Mouse (Mus musculus) myocyte (in vitro differentiated cells): ENCODE data around the gene AB124611. TPM values are rescaled to one million over a fixed set of nuclear protein-coding genes. Genes with fewer than 3 reads are reported as not detected.

Experiments
- H3K27me3 ChIP-seq: one replicate; pipeline ENCODE4 v1.6.1; 2011; ENCODE audit not compliant: control insufficient read depth, insufficient read depth, insufficient read length
- H3K36me3 ChIP-seq: one replicate; pipeline ENCODE4 v1.6.1; 2011; ENCODE audit not compliant: control insufficient read depth, insufficient read depth
- H3K4me2 ChIP-seq: one replicate; pipeline ENCODE4 v1.6.1; 2011; ENCODE audit warnings: low read depth, control low read depth
- H3K4me3 ChIP-seq: one replicate; pipeline ENCODE4 v1.5.1; 2011; ENCODE audit warnings: mild to moderate bottlenecking, control low read depth, moderate library complexity
- H3K79me2 ChIP-seq: one replicate; pipeline ENCODE4 v1.6.1; 2011; ENCODE audit not compliant: control insufficient read depth, insufficient read depth
- H3ac ChIP-seq: one replicate; pipeline ENCODE4 v1.6.1; 2011; ENCODE audit not compliant: control insufficient read depth, insufficient read length
- CEBPB ChIP-seq: IDR thresholded peaks from 2 replicates; pipeline ENCODE4 v1.6.1; 2011; ENCODE audit warnings: mild to moderate bottlenecking, moderate library complexity; ENCODE audit not compliant: poor library complexity, insufficient read depth, severe bottlenecking
- E2F4 ChIP-seq: IDR thresholded peaks from one replicate; pipeline ENCODE4 v1.6.1; 2011; ENCODE audit warnings: mild to moderate bottlenecking, control low read depth, moderate library complexity; ENCODE audit not compliant: insufficient read depth
- MAX ChIP-seq: IDR thresholded peaks from one replicate; pipeline ENCODE4 v1.6.1; 2011; ENCODE audit warnings: low read depth, mild to moderate bottlenecking, control low read depth
- MYOD1 ChIP-seq, 3 experiments: IDR thresholded peaks; one replicate each; pipeline ENCODE4 v1.6.1; 2011; ENCODE audit warnings: control low read depth in 2 of 3, low read depth in 2 of 3, mild to moderate bottlenecking in 2 of 3, moderate library complexity in 1 of 3; ENCODE audit not compliant: insufficient read length in 2 of 3, control insufficient read depth in 1 of 3
- MYOG ChIP-seq, 3 experiments: IDR thresholded peaks; one replicate each; pipeline ENCODE4 v1.6.1; 2011; ENCODE audit warnings: control low read depth in 2 of 3, low read depth in 2 of 3, mild to moderate bottlenecking in 2 of 3; ENCODE audit not compliant: insufficient read length in 2 of 3, control insufficient read depth in 1 of 3, insufficient read depth in 1 of 3
- POLR2A ChIP-seq: IDR thresholded peaks from one replicate; pipeline ENCODE4 v1.6.1; 2011; ENCODE audit warnings: low read depth, mild to moderate bottlenecking, control low read depth, moderate library complexity; ENCODE audit not compliant: insufficient read length
- POLR2AphosphoS2 ChIP-seq: IDR thresholded peaks from one replicate; pipeline ENCODE4 v1.6.1; 2011; ENCODE audit warnings: low read depth, control low read depth; ENCODE audit not compliant: insufficient read length
- REST ChIP-seq: IDR thresholded peaks from one replicate; pipeline ENCODE4 v1.6.1; 2011; ENCODE audit warnings: mild to moderate bottlenecking, control low read depth, moderate library complexity; ENCODE audit not compliant: insufficient read depth, insufficient read length
- SRF ChIP-seq: IDR thresholded peaks from one replicate; pipeline ENCODE4 v1.6.1; 2011; ENCODE audit warnings: low read depth; ENCODE audit not compliant: control insufficient read depth, insufficient read length
- TCF12 ChIP-seq: IDR thresholded peaks from one replicate; pipeline ENCODE4 v1.6.1; 2011; ENCODE audit warnings: mild to moderate bottlenecking, control low read depth; ENCODE audit not compliant: poor library complexity, insufficient read depth, severe bottlenecking
- TCF3 ChIP-seq: IDR thresholded peaks from one replicate; pipeline ENCODE4 v1.6.1; 2011; ENCODE audit warnings: low read depth, control low read depth; ENCODE audit not compliant: insufficient read length
- USF1 ChIP-seq: IDR thresholded peaks from one replicate; pipeline ENCODE4 v1.6.1; 2011; ENCODE audit warnings: low read depth, mild to moderate bottlenecking, control low read depth, moderate library complexity
- polyA plus RNA-seq: library from polyadenylated mRNA; unstranded; fragments of >200 nt; fragmentation: generic; extraction: Trizol; gene quantifications from one replicate; pipeline ENCODE4 v1.2.1, GENCODE M21; 2012; ENCODE audit warnings: missing spikeins

AB124611 gene
- polyA plus RNA-seq, 1 experiment, result 0.22 TPM

DNA sequence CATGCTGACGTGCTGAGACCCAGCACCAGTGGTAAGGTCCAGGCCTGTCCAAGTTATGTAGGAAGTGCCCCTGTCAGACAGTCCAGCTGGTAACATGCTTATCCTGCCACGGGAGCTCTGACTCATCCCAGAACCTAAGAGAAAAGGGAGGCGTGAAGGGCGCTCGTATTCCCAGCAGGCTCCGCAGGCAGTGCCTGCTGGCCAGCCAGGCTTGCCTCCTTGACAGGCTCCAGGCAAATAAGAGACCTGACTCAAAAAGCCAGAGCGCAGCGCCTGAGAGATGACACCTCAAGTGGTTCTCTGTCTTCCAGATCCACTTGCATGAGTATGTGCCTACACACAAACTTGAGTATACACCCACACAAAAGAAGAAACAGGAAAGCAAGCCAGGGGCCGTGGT lies 31.2 kb upstream of the AB124611 start:
- Histone ChIP-seq H3K36me3 (peaks cover 15% of the 10 kb centered on the region), H3K79me2 (no peaks in the 10 kb centered on the region), H3K4me2 (peak overlapping the region; percentile 33), H3K27me3 (no peaks in the 10 kb centered on the region), H3ac (no peak overlapping the region), H3K4me3 (no peak overlapping the region)
- peak in 2 of 3 experiments; percentile 8 to 23 for TF ChIP-seq MYOD1 (IDR thresholded peaks at IDR 0.05; ENCODE audit: control insufficient read depth in 1 of 3, insufficient read length in 2 of 3, low read depth in 2 of 3)
- TF ChIP-seq TCF12, result no peak

DNA sequence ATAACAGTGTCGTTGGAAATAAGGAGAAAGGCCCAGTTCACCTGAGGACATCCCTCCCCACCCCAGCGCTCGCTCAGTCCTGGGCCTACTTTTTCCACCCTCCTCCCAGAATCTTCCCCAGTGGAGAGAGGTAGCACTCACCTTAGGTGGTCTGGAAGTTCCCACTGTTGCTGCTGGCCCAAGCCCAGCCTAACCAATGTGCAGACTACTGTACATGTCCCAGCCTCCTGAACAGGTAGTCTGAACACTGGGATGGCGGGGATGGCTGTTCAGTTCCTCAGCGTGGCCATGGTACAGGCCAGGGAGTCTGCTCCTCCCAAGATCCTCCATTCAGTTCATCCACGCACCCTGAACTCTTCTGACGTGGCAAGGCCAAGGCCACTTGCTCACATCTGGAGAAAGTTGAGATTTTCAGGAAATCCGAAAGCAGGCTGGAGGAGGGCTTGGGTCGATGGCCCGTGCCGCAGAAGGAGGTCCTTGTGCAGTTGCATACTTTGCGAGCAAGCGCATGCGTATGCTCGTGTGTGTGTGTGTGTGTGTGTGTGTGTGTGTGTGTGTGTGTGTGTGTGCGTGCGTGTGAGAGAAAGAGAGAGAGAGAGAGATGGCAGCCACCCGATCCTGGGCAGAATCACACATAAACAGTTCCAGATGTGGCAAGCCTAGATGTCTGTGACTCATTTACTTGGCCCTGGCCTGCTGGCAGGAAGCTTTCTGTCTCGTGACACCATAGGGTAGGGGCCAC lies 29.5 kb upstream of the AB124611 start:
- Histone ChIP-seq H3K4me3 (no peak overlapping the region), H3K79me2 (no peaks in the 10 kb centered on the region), H3ac (no peak overlapping the region), H3K27me3 (no peaks in the 10 kb centered on the region), H3K4me2 (peak overlapping the region; percentile 85), H3K36me3 (peaks cover 18% of the 10 kb centered on the region)
- TF ChIP-seq TCF3 (no peak), USF1 (peak; percentile 39), MAX (no peak), REST (no peak), POLR2AphosphoS2 (peak; percentile 19), MYOG (IDR thresholded peaks at IDR 0.05; ENCODE audit: control insufficient read depth in 1 of 3, insufficient read depth in 1 of 3, insufficient read length in 2 of 3, low read depth in 2 of 3) (no peak), CEBPB (no peak), SRF (no peak), TCF12 (peak; percentile 36), POLR2A (peak; percentile 22), MYOD1 (IDR thresholded peaks at IDR 0.05; ENCODE audit: control insufficient read depth in 1 of 3, insufficient read length in 2 of 3, low read depth in 2 of 3) (no peak), E2F4 (no peak)

DNA sequence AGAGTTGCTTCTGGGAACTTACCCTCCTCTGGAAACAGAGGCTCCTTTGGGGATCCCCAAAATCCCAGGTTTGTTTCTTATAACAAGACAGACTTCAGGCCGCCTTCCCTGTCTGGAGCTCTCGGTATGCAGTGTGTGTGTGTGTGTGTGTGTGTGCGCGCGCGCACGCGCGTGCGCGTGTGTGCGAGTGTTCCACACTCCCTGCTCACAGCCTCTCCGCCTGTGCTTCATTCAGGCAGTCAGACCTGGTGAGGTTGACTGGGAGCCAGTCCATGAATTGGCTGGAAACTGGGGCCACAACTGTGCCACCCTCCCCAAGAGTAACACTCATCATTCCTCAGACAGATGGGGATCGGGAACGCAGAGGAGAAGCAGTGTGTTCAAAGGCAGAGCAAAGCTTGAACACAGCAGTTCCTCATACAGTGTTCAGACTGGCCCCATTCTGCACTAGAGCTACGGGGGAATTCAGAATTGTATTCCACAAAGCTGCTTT lies 28.9 kb upstream of the AB124611 start:
- H3K36me3 ChIP-seq, result peaks cover 18% of the 10 kb centered on the region
- peak overlapping the region; percentile 85 for H3K4me2 ChIP-seq
- H3ac ChIP-seq, result no peak overlapping the region
- no peak overlapping the region for H3K4me3 ChIP-seq
- no peaks in the 10 kb centered on the region for H3K27me3 ChIP-seq
- no peaks in the 10 kb centered on the region for H3K79me2 ChIP-seq
- peak; percentile 26 for TF ChIP-seq POLR2A
- no peak for TF ChIP-seq SRF

DNA sequence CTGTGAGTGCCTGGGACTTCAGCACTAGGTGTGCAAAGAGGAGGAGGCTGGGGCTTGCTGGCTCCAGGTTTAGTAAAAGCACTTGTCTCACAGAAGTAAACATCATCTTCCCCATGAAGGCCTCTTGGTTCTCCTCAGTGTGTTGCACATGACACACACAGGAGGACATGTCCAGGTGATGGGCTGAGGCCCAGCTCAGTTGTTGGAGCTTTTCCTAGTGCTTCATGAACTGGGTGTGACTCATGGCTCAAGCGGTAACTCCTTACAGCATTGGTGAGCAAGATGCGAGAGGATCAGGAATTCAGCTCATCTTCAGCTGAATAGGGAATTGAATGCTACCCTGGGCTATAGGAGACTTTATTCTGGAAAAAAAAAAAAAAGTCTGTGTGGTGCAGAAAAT lies 28.3 kb upstream of the AB124611 start:
- Histone ChIP-seq H3K36me3 (peaks cover 18% of the 10 kb centered on the region), H3K27me3 (no peaks in the 10 kb centered on the region), H3K4me2 (peak overlapping the region; percentile 85), H3ac (no peak overlapping the region), H3K79me2 (no peaks in the 10 kb centered on the region), H3K4me3 (no peak overlapping the region)
- TF ChIP-seq MYOG (IDR thresholded peaks at IDR 0.05; ENCODE audit: control insufficient read depth in 1 of 3, insufficient read depth in 1 of 3, insufficient read length in 2 of 3, low read depth in 2 of 3) (no peak), TCF3 (no peak), E2F4 (no peak), MYOD1 (IDR thresholded peaks at IDR 0.05; ENCODE audit: control insufficient read depth in 1 of 3, insufficient read length in 2 of 3, low read depth in 2 of 3) (no peak), POLR2A (no peak), TCF12 (no peak), SRF (no peak), CEBPB (no peak), REST (no peak), POLR2AphosphoS2 (no peak), MAX (no peak), USF1 (no peak)

DNA sequence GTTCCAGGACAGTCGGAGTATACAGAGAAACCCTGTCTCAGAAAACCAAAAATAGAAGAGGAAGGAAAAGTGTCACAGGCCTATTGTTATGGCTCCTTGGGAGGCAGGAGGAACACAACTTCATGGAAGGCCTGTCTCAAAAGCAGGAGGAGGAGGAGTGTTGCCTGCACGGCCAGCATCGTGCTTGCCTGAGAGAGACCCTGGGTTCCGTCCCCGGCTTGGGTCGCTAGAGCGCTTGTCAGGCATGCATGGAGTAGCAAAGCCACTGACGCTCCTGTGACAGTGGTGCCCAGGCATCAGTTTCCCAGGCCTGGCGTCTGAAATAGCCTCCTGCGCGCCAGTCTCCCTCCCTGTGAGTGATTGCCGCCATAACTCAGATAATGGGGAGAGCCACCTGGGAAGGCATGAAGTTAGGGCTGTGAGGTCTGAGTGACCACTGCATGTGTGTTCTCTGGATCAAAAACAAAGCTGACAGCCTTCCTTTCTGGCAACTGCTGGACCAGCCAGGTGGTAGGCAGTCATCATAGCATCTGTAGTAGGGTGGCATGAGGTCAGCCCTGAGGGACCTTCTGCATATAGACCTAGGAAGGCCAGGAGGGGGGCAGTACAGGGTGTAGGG lies 27.6 kb upstream of the AB124611 start:
- no peak overlapping the region for H3ac ChIP-seq
- TF ChIP-seq POLR2A (no peak), E2F4 (no peak), REST (no peak), MAX (no peak), CEBPB (no peak), USF1 (no peak), POLR2AphosphoS2 (peak; percentile 53), MYOD1 (IDR thresholded peaks at IDR 0.05; ENCODE audit: control insufficient read depth in 1 of 3, insufficient read length in 2 of 3, low read depth in 2 of 3) (no peak)
- H3K79me2 ChIP-seq, result no peaks in the 10 kb centered on the region
- no peak overlapping the region for H3K4me3 ChIP-seq
- H3K4me2 ChIP-seq, result no peak overlapping the region
- no peaks in the 10 kb centered on the region for H3K27me3 ChIP-seq
- H3K36me3 ChIP-seq, result peaks cover 18% of the 10 kb centered on the region
